Mouse (Mus musculus): Measurements from ENCODE around the gene Gm36079.
"Not testable (repeated sequence)": the region's sequence is repeated elsewhere in the genome, so short reads cannot be mapped to it uniquely, and the experiment has no call there.

The Gm36079 gene

DNA sequence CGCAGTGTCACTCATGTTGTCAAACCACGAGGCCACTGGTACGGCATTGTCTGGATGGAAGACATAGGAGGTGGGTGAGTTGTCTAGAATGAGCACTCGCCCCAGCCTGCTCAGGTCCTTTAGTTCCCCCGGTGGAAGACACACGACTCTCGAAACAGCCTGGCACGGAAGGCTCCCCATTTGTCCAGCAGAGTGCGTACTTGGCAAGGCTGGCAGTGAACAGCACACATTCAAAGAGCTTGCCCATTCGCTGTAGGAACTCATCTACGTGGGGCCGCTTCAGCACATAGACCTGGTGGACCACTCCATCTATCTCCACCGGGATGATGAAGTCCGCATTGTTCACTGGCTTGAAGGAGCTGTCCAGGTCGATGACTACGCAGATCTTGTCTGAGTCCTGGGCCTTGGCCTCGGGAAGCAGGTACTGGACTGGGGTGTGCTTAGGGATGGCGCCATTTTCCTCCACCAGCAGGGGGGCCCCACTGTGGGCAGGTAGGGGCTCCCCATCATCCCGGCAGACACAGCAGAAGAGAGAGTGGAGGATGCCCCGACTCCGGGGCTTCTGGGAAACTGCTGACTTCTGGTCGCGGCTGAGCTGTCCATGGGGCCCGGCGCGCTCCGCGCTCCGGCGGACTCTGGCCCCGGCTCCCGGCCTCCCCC, 11.3 kb downstream of the Gm36079 start:
- not testable (repeated sequence) for DNase-seq

DNA sequence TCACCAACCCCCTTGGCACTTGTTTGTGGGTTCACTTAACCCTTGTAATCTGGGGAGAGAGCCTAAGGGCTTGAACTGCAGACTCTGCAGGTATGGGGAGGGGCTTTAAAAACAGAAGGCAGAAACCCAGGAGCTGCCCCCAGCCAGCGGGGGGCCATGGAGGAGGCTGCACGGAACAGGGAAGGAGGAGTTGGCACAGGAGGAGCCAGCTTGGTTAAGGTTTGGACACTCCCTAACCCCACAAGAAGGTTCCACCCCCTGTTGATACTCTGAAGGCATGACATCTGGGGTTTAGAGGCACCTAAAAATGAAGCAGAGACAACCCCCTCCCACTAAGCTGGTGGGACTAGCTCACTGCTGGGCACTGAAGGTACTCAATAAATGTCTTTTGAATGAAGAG, 12.8 kb downstream of the Gm36079 start:
- not testable (repeated sequence) for DNase-seq

DNA sequence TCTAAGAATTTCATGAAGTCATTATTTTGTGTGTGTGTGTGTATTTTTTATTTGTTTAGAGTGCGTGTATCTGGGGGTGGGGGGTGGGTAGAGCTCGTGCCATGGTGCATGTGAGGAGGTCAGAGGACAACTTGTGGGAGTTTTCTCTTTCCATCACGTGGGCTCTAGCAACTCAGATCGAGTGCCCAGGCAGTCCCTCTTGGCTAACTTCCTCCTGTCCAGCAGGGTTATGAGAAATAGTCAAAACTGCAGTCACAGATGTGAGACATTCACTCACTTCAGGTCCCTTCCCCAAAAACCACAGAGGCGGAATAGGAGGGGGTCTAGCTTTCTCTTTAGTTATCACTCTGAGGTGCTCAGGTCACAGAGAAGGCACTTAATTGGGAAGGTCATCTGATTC, 13.3 kb downstream of the Gm36079 start:
- not testable (repeated sequence) for DNase-seq

- not testable (repeated sequence) for DNase-seq
These were observed 16.7 kb downstream of the Gm36079 start for GRCm38 (mm10) chr13:120010068-120010467.

GRCm38 (mm10) chr13:119999215-119999614, 27.6 kb downstream of the Gm36079 start:
- not testable (repeated sequence) for DNase-seq

DNA sequence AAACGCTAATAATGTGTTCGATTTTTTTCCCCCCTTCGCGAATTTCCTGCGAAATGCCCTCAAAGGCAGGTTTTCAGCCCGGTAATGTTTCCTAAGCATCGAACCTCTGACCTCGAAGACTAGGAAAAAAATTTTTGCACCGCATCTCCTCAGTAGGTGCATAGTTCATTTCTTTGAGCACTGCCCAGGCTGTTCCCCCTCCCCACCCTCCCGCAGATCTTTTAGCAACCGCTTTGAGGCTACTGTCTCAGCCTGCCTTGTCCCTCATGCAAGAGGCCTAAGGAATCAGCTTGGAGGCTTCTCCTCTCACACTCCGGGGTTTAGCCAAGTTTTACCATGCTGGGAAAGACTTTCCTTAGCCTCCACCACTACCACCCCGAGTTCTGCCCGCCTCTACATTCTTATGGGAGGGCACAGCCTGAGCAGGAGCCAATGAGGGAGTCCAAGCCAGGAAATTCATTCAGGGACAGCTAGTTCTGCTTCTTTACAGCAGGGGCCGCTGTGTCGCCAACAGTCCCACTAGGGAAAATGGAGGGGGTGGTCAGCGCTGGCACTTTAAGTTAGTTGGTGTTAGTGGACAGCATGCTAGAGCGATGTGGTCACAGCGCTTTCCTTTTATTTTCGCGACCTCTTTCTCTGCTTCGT, 28.2 kb downstream of the Gm36079 start:
- DNase-seq: not testable (repeated sequence)

DNA sequence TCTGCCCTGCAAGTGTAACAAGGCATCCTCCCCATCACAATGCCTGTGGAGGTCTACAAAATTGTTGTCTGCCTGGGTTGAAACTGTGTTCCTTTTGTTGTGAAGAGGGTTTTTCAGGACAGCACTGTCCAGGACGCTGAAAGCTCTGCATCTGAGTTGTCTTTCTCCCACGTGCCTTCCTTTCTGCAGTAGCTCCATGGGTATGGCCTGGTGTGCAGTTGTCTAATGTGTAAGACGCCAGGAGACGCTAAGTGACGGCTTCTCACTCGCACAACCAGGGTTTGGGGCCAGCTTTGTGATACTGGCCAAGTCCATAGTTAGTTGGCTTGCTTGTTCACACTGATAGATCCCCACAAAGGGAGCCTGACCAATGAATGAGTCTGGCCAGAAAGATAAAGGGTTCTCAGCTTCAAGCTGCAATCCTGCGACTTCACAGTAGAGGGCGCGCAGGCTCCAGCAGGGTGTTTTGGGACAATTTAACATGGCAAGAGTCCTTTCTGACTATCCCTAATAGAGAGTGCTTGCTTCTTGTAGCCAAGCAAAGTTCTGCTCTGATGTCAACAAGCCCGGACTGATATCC, 34.8 kb downstream of the Gm36079 start:
- not testable (repeated sequence) for DNase-seq

- DNase-seq: not testable (repeated sequence)
These were observed 35.5 kb downstream of the Gm36079 start for GRCm38 (mm10) chr13:119991264-119991663.
